Mouse (Mus musculus) megakaryocyte, embryonic 14.5 days (primary cell): ENCODE results near the gene Ptpro. TPM values are rescaled to one million over a fixed set of nuclear protein-coding genes. Genes with fewer than 3 reads are reported as not detected.

ENCODE experiments used
- H3K27me3 ChIP-seq: replicated peaks from 2 replicates; pipeline ENCODE3; 2012; ENCODE audit warnings: inconsistent platforms
- H3K36me3 ChIP-seq: replicated peaks from 2 replicates; pipeline ENCODE3; 2012; ENCODE audit warnings: low read length, inconsistent platforms, mixed read lengths
- H3K4me1 ChIP-seq: 2 replicates; pipeline ENCODE4 v1.6.1; 2012; ENCODE audit warnings: inconsistent platforms
- H3K4me3 ChIP-seq: replicated peaks from 2 replicates; pipeline ENCODE3; 2012; ENCODE audit warnings: moderate library complexity, mild to moderate bottlenecking, inconsistent platforms
- H3K9me3 ChIP-seq: 2 replicates; pipeline ENCODE4 v1.6.1; 2012; ENCODE audit warnings: inconsistent platforms
- FLI1 ChIP-seq: IDR thresholded peaks from 2 replicates; pipeline ENCODE4 v1.6.1; 2012; ENCODE audit warnings: low read length, inconsistent platforms, mixed read lengths
- GATA1 ChIP-seq: IDR thresholded peaks from 3 replicates; pipeline ENCODE4 v1.6.1; 2012; ENCODE audit warnings: mixed read lengths, low read length, inconsistent platforms, borderline replicate concordance
- polyA plus RNA-seq: library from polyadenylated mRNA; stranded (reverse); fragments of >175 nt; gene quantifications from 2 replicates; pipeline ENCODE4 v1.2.3, GENCODE M21; 2012; ENCODE audit warnings: low replicate concordance; ENCODE audit not compliant: insufficient read depth

Gene Ptpro
- polyA plus RNA-seq, 1 experiment = 0.29 TPM

GRCm38 (mm10) chr6:137261033-137261432 lies 8.9 kb downstream of the Ptpro start:
- Histone ChIP-seq H3K36me3 (no peaks in the 10 kb centered on the region), H3K4me1 (no peaks in the 10 kb centered on the region), H3K27me3 (no peaks in the 10 kb centered on the region), H3K9me3 (peaks cover 12% of the 10 kb centered on the region), H3K4me3 (no peak overlapping the region)
- TF ChIP-seq GATA1 (no peak), FLI1 (no peak)

GRCm38 (mm10) chr6:137262087-137262486 lies 10.0 kb downstream of the Ptpro start:
- no peak for TF ChIP-seq GATA1
- TF ChIP-seq FLI1 = no peak
- H3K36me3 ChIP-seq = no peaks in the 10 kb centered on the region
- H3K9me3 ChIP-seq = peaks cover 12% of the 10 kb centered on the region

GRCm38 (mm10) chr6:137268019-137268418 lies 15.9 kb downstream of the Ptpro start:
- TF ChIP-seq FLI1 = no peak
- TF ChIP-seq GATA1 = no peak
- Histone ChIP-seq H3K9me3 (peaks cover 16% of the 10 kb centered on the region; the same call in 1 of the 2 replicates), H3K36me3 (no peaks in the 10 kb centered on the region), H3K27me3 (no peaks in the 10 kb centered on the region), H3K4me3 (no peak overlapping the region), H3K4me1 (no peaks in the 10 kb centered on the region)

More at GRCm38 (mm10) chr6:137262087-137262486, 10.0 kb downstream of the Ptpro start:
- H3K4me3 ChIP-seq = no peak overlapping the region
- no peaks in the 10 kb centered on the region for H3K27me3 ChIP-seq
- H3K4me1 ChIP-seq = no peaks in the 10 kb centered on the region

GRCm38 (mm10) chr6:137268592-137268991 lies 16.5 kb downstream of the Ptpro start:
- H3K9me3 ChIP-seq = peaks cover 20% of the 10 kb centered on the region
- TF ChIP-seq FLI1 = no peak
- TF ChIP-seq GATA1 = no peak

GRCm38 (mm10) chr6:137272513-137272912 lies 20.4 kb downstream of the Ptpro start:
- no peaks in the 10 kb centered on the region for H3K36me3 ChIP-seq
- H3K27me3 ChIP-seq = no peaks in the 10 kb centered on the region
- H3K4me1 ChIP-seq = no peaks in the 10 kb centered on the region
- peaks cover 28% of the 10 kb centered on the region for H3K9me3 ChIP-seq
- TF ChIP-seq FLI1 = no peak
- no peak for TF ChIP-seq GATA1
- H3K4me3 ChIP-seq = no peak overlapping the region

More at GRCm38 (mm10) chr6:137268592-137268991, 16.5 kb downstream of the Ptpro start:
- Histone ChIP-seq H3K36me3 (no peaks in the 10 kb centered on the region), H3K27me3 (no peaks in the 10 kb centered on the region), H3K4me3 (no peak overlapping the region), H3K4me1 (no peaks in the 10 kb centered on the region)

- Histone ChIP-seq H3K9me3 (peaks cover 18% of the 10 kb centered on the region), H3K4me3 (no peak overlapping the region)
Observed at GRCm38 (mm10) chr6:137277587-137277994, 25.5 kb downstream of the Ptpro start.

GRCm38 (mm10) chr6:137279576-137279975 lies 27.5 kb downstream of the Ptpro start:
- Histone ChIP-seq H3K4me3 (no peak overlapping the region), H3K4me1 (no peaks in the 10 kb centered on the region), H3K36me3 (no peaks in the 10 kb centered on the region), H3K9me3 (peaks cover 10% of the 10 kb centered on the region; the same call in 1 of the 2 replicates), H3K27me3 (no peaks in the 10 kb centered on the region)
- no peak for TF ChIP-seq GATA1
- no peak for TF ChIP-seq FLI1

More at GRCm38 (mm10) chr6:137277587-137277994, 25.5 kb downstream of the Ptpro start:
- TF ChIP-seq FLI1 = no peak
- TF ChIP-seq GATA1 = no peak
- H3K27me3 ChIP-seq = no peaks in the 10 kb centered on the region
- H3K4me1 ChIP-seq = no peaks in the 10 kb centered on the region
- H3K36me3 ChIP-seq = no peaks in the 10 kb centered on the region

- Histone ChIP-seq H3K36me3 (no peaks in the 10 kb centered on the region), H3K27me3 (no peaks in the 10 kb centered on the region), H3K4me1 (no peaks in the 10 kb centered on the region), H3K9me3 (0 out of 2 replicates have a peak, but pooled peaks cover 2% of the 10 kb centered on the region), H3K4me3 (no peak overlapping the region)
- no peak for TF ChIP-seq FLI1
- TF ChIP-seq GATA1 = no peak
Observed at GRCm38 (mm10) chr6:137281541-137282049, 29.5 kb downstream of the Ptpro start.

- no peak overlapping the region for H3K4me3 ChIP-seq
- H3K9me3 ChIP-seq = 0 out of 2 replicates have a peak, but pooled peaks cover 3% of the 10 kb centered on the region
- TF ChIP-seq FLI1 (no peak), GATA1 (no peak)
- H3K27me3 ChIP-seq = no peaks in the 10 kb centered on the region
- no peaks in the 10 kb centered on the region for H3K4me1 ChIP-seq
- H3K36me3 ChIP-seq = no peaks in the 10 kb centered on the region
Observed at GRCm38 (mm10) chr6:137282050-137282449, 29.9 kb downstream of the Ptpro start.

- no peak for TF ChIP-seq FLI1
- TF ChIP-seq GATA1 = no peak
- Histone ChIP-seq H3K4me3 (no peak overlapping the region), H3K27me3 (no peaks in the 10 kb centered on the region), H3K4me1 (no peaks in the 10 kb centered on the region), H3K9me3 (peaks cover 15% of the 10 kb centered on the region), H3K36me3 (no peaks in the 10 kb centered on the region)
Observed at GRCm38 (mm10) chr6:137286376-137286775, 34.3 kb downstream of the Ptpro start.
